Mouse (Mus musculus) olfactory bulb, adult 2 months (tissue): ENCODE measurements around the gene Mgarp.

Experiments used
- CTCF ChIP-seq: fragments of 200-500 bp; IDR thresholded peaks from 2 replicates; pipeline ENCODE4 v1.5.1; 2012; ENCODE audit warnings: low read depth, mild to moderate bottlenecking, low read length, moderate library complexity; ENCODE audit not compliant: insufficient read depth
- POLR2A ChIP-seq: fragments of 200-500 bp; IDR thresholded peaks from 2 replicates; pipeline ENCODE4 v1.6.1; 2012; ENCODE audit warnings: mild to moderate bottlenecking, low read depth, low read length, moderate library complexity; ENCODE audit not compliant: insufficient read depth

- TF ChIP-seq POLR2A: no peak
- 0 out of 2 replicates have a peak, but pooled peaks have one; percentile 9 for TF ChIP-seq CTCF
Measured at GRCm38 (mm10) chr3:51340552-51341267, 55.8 kb downstream of the Mgarp start, which contains the start of gene Elf2.
